ENCODE assay signal across 14 mouse cellular contexts in genomic region chr11:54918273-54918672, GRCm38 (mm10). TPM values are rescaled to one million over a fixed set of nuclear protein-coding genes. Genes with fewer than 3 reads are reported as not detected.
DNase-seq lines count a peak whose midpoint lies in the region; ATAC-seq and TF ChIP-seq lines count a peak whose summit lies in the region.
"Had no signal": no experiment of that assay in that cellular context is flagged by ENCODE, and none has a peak within 500 bp of the region (broad histone marks: within the 10 kb centered on the region; RNA-seq: fewer than 3 reads in every experiment).

No protein-coding gene starts in this region.

- no peaks in the 10 kb centered on the region for H3K9me3 ChIP-seq in hindbrain, postnatal 0 days (ENCODE audit: low read length)
- no peaks in the 10 kb centered on the region for H3K9me3 ChIP-seq in hindbrain, embryonic 12.5 days (replicated peaks)
- no peaks in the 10 kb centered on the region for H3K9me3 ChIP-seq in lung, postnatal 0 days (ENCODE audit: low read length)
- H3K9me3 ChIP-seq: embryonic facial prominence, embryonic 15.5 days; forebrain, embryonic 15.5 days had no signal

- no peak overlapping the region for H3K4me3 ChIP-seq in hindbrain, postnatal 0 days (ENCODE audit: low read length)
- H3K4me3 ChIP-seq in hindbrain, embryonic 12.5 days: no peak overlapping the region
- no peak overlapping the region for H3K4me3 ChIP-seq in lung, postnatal 0 days (ENCODE audit: low read depth, low read length)
- H3K4me3 ChIP-seq: embryonic facial prominence, embryonic 15.5 days; forebrain, embryonic 15.5 days had no signal

- no peaks in the 10 kb centered on the region for H3K27me3 ChIP-seq in hindbrain, postnatal 0 days (ENCODE audit: insufficient read depth, low read length)
- no peaks in the 10 kb centered on the region for H3K27me3 ChIP-seq in hindbrain, embryonic 12.5 days
- no peaks in the 10 kb centered on the region for H3K27me3 ChIP-seq in lung, postnatal 0 days (replicated peaks; ENCODE audit: insufficient read depth, low read length)
- H3K27me3 ChIP-seq: embryonic facial prominence, embryonic 15.5 days; forebrain, embryonic 15.5 days had no signal

- 93% methylated on average over 4 of the region's 4 CpGs for WGBS in hindbrain, postnatal 0 days
- 91% methylated on average over 4 of the region's 4 CpGs for WGBS in hindbrain, embryonic 12.5 days
- 93% methylated on average over 4 of the region's 4 CpGs for WGBS in lung, postnatal 0 days

- TF ChIP-seq EP300 in lung, postnatal 0 days (IDR thresholded peaks at IDR 0.05): no peak

- peak; percentile 42 for TF ChIP-seq CTCF in hindbrain, postnatal 0 days (IDR thresholded peaks at IDR 0.05; ENCODE audit: low read depth)
- peak; percentile 57 for TF ChIP-seq CTCF in lung, postnatal 0 days (IDR thresholded peaks at IDR 0.05)

- peaks cover 42% of the 10 kb centered on the region for H3K36me3 ChIP-seq in hindbrain, postnatal 0 days (ENCODE audit: insufficient read depth, low read length)
- H3K36me3 ChIP-seq in hindbrain, embryonic 12.5 days: peaks cover 76% of the 10 kb centered on the region
- peaks cover 41% of the 10 kb centered on the region for H3K36me3 ChIP-seq in lung, postnatal 0 days (ENCODE audit: insufficient read depth, low read length)

- no peak for ATAC-seq in hindbrain, postnatal 0 days
- no peak for ATAC-seq in hindbrain, embryonic 12.5 days (ENCODE audit: low FRiP score)
- ATAC-seq in lung, postnatal 0 days: no peak
- ATAC-seq in megakaryocyte progenitor cell, adult 5-6 weeks (replicated peaks; ENCODE audit: poor library complexity): no peak
- ATAC-seq: forebrain, embryonic 15.5 days; intestine, embryonic 16.5 days had no signal

- no peak overlapping the region for H3K27ac ChIP-seq in hindbrain, postnatal 0 days
- no peak overlapping the region for H3K27ac ChIP-seq in hindbrain, embryonic 12.5 days
- H3K27ac ChIP-seq in lung, postnatal 0 days (ENCODE audit: low read length): no peak overlapping the region
- H3K27ac ChIP-seq: embryonic facial prominence, embryonic 15.5 days; forebrain, embryonic 15.5 days had no signal

- no peak overlapping the region for H3K4me2 ChIP-seq in hindbrain, postnatal 0 days (ENCODE audit: low read depth, low read length)
- no peak overlapping the region for H3K4me2 ChIP-seq in hindbrain, embryonic 12.5 days (replicated peaks)
- H3K4me2 ChIP-seq in lung, postnatal 0 days (replicated peaks; ENCODE audit: low read depth, low read length): no peak overlapping the region
- H3K4me2 ChIP-seq: embryonic facial prominence, embryonic 15.5 days; forebrain, embryonic 15.5 days had no signal

- no peaks in the 10 kb centered on the region for H3K4me1 ChIP-seq in hindbrain, postnatal 0 days (ENCODE audit: insufficient read depth, low read length)
- no peaks in the 10 kb centered on the region for H3K4me1 ChIP-seq in hindbrain, embryonic 12.5 days
- no peaks in the 10 kb centered on the region for H3K4me1 ChIP-seq in lung, postnatal 0 days (ENCODE audit: insufficient read depth, low read depth, low read length)
- H3K4me1 ChIP-seq: forebrain, embryonic 15.5 days had no signal

- H3K9ac ChIP-seq in hindbrain, postnatal 0 days (replicated peaks; ENCODE audit: low read length): no peak overlapping the region
- no peak overlapping the region for H3K9ac ChIP-seq in hindbrain, embryonic 12.5 days
- no peak overlapping the region for H3K9ac ChIP-seq in lung, postnatal 0 days (replicated peaks; ENCODE audit: low read depth)
- H3K9ac ChIP-seq: embryonic facial prominence, embryonic 15.5 days; forebrain, embryonic 15.5 days had no signal

- DNase-seq in hindbrain, postnatal 0 days (ENCODE audit: low spot score): no peak
- no peak for DNase-seq in lung, postnatal 0 days (ENCODE audit: low spot score)
- DNase-seq in lung, postnatal 4 days: no peak
- DNase-seq in ES-CJ7 (ENCODE audit: low read depth, low spot score): peak; percentile 32
- peak; percentile 56 for DNase-seq in induced T-regulatory cell, adult 2 months (ENCODE audit: low read depth)
- DNase-seq in gastrocnemius, postnatal 25 days: no peak
- DNase-seq: cerebellum, postnatal 36 days; heart, postnatal 4 days; right cerebral cortex, postnatal 4 days had no signal

RNA-seq across cellular contexts. Expression of gene Gpx3, which starts 16.0 kb away (rescaled TPM):
- 28.5 and 30.5 TPM in 2 replicates for total RNA-seq in hindbrain, postnatal 0 days (2014; rRNA removed)
- 78.0 and 78.1 TPM in 2 replicates for polyA plus RNA-seq in hindbrain, postnatal 0 days (2015; fragmentation: Nextera tagmentation; extraction: Ambion mirVana)
- polyA plus RNA-seq in hindbrain, embryonic 12.5 days (2016; fragmentation: Nextera tagmentation; extraction: Ambion mirVana): 67.5 and 68.6 TPM in 2 replicates
- 342 and 535 TPM in 2 replicates for polyA plus RNA-seq in lung, postnatal 0 days (2015; fragmentation: Nextera tagmentation; extraction: Ambion mirVana)
- total RNA-seq in megakaryocyte progenitor cell, adult 5-6 weeks (2015): 29.9 and 42.3 TPM in 2 replicates
- total RNA-seq in megakaryocyte progenitor cell, adult 5-6 weeks (2017): 3.2 TPM in 2 replicates
- total RNA-seq in gastrocnemius, postnatal 25 days (2021): 10 to 100 TPM; 26.5 to 56.8 TPM

RNA-seq across cellular contexts. Expression of gene Tnip1, which starts 44.4 kb away (rescaled TPM):
- total RNA-seq in hindbrain, postnatal 0 days (2014; rRNA removed): 15.3 and 16.7 TPM in 2 replicates
- polyA plus RNA-seq in hindbrain, postnatal 0 days (2015; fragmentation: Nextera tagmentation; extraction: Ambion mirVana): 17.1 and 19.8 TPM in 2 replicates
- 19.0 and 20.8 TPM in 2 replicates for polyA plus RNA-seq in hindbrain, embryonic 12.5 days (2016; fragmentation: Nextera tagmentation; extraction: Ambion mirVana)
- polyA plus RNA-seq in lung, postnatal 0 days (2015; fragmentation: Nextera tagmentation; extraction: Ambion mirVana): 17.6 and 22.7 TPM in 2 replicates
- 27.6 and 31.8 TPM in 2 replicates for total RNA-seq in megakaryocyte progenitor cell, adult 5-6 weeks (2015)
- total RNA-seq in megakaryocyte progenitor cell, adult 5-6 weeks (2017): 33.8 and 38.6 TPM in 2 replicates
- total RNA-seq in gastrocnemius, postnatal 25 days (2021): 10 to 100 TPM; 27.6 to 31.9 TPM

RNA-seq across cellular contexts. Expression of gene Hint1, which starts 52.1 kb away (rescaled TPM):
- total RNA-seq in hindbrain, postnatal 0 days (2014; rRNA removed): 521 and 547 TPM in 2 replicates
- polyA plus RNA-seq in hindbrain, postnatal 0 days (2015; fragmentation: Nextera tagmentation; extraction: Ambion mirVana): 1,077 and 1,085 TPM in 2 replicates
- polyA plus RNA-seq in hindbrain, embryonic 12.5 days (2016; fragmentation: Nextera tagmentation; extraction: Ambion mirVana): 642 and 656 TPM in 2 replicates
- polyA plus RNA-seq in lung, postnatal 0 days (2015; fragmentation: Nextera tagmentation; extraction: Ambion mirVana): 500 and 528 TPM in 2 replicates
- total RNA-seq in megakaryocyte progenitor cell, adult 5-6 weeks (2015): 458 and 490 TPM in 2 replicates
- 506 and 582 TPM in 2 replicates for total RNA-seq in megakaryocyte progenitor cell, adult 5-6 weeks (2017)
- total RNA-seq in gastrocnemius, postnatal 25 days (2021): 100 to 1,000 TPM; 181 to 192 TPM

RNA-seq across cellular contexts. Expression of gene Lyrm7, which starts 57.6 kb away (rescaled TPM):
- 2.6 and 3.1 TPM in 2 replicates for total RNA-seq in hindbrain, postnatal 0 days (2014; rRNA removed)
- 5.1 and 5.7 TPM in 2 replicates for polyA plus RNA-seq in hindbrain, postnatal 0 days (2015; fragmentation: Nextera tagmentation; extraction: Ambion mirVana)
- 5.5 and 10.8 TPM in 2 replicates for polyA plus RNA-seq in hindbrain, embryonic 12.5 days (2016; fragmentation: Nextera tagmentation; extraction: Ambion mirVana)
- polyA plus RNA-seq in lung, postnatal 0 days (2015; fragmentation: Nextera tagmentation; extraction: Ambion mirVana): 2.3 and 3.1 TPM in 2 replicates
- total RNA-seq in megakaryocyte progenitor cell, adult 5-6 weeks (2015): 2.9 and 5.3 TPM in 2 replicates
- total RNA-seq in megakaryocyte progenitor cell, adult 5-6 weeks (2017): 2.0 and 4.1 TPM in 2 replicates
- total RNA-seq in gastrocnemius, postnatal 25 days (2021): 10 to 100 TPM; 14.4 to 15.3 TPM

Comparison
In these comparisons a context has a peak if more than half of its experiments do, and no peak if none do; other contexts are left out.
1. DNase-seq: peak in ES-CJ7 (single experiment) and induced T-regulatory cell, adult 2 months (single experiment); none in hindbrain, postnatal 0 days (single experiment), lung, postnatal 0 days (single experiment), lung, postnatal 4 days (0 of 2) and gastrocnemius, postnatal 25 days (single experiment).